Mouse (Mus musculus) R1 (cell line): ENCODE measurements around the gene Cacna1h.

Experiments used
- DNase-seq: peaks from one replicate; pipeline ENCODE4 v3.0.0-alpha.2; 2018; ENCODE audit warnings: low read depth, low spot score

Cacna1h gene

DNA sequence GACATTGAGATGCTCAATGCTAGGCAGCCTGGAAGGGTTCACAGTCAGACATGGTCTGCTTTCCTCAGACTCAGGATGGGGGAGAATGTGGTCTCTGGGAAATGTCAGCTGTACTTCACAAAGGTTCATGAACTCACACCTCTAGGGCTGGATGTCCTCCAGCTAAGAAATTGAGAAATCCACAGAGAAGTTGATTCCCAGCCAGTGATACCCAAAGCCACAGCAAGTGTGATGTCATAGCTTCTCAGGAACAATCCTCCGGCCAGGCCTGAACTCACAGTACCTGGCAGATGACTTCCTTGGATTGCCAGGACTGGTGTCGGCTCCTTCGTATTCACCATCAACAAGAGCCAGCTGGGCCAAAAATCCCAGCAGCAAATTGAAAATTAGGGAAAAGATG lies 12.3 kb upstream of the Cacna1h start:
- DNase-seq = no peak

DNA sequence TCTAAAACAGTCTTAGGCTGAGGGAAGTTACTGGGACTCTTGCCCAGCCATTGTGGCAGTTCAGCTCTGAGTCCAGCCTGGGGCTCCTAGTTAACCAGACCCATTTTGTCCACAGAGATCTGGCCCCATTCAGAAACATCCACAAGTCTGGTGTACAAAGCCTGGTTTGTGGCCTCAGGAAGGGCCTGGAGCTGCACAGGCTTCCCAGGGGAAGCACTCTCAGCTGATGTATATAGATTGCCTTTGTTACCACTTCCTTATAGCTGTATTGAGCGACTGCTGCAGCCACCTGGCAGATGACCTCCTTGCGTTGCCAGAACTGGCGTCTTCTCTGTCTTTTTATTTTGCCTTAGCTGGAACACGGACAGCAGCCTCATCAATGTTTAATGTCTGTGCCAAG lies 11.5 kb upstream of the Cacna1h start:
- no peak for DNase-seq

DNA sequence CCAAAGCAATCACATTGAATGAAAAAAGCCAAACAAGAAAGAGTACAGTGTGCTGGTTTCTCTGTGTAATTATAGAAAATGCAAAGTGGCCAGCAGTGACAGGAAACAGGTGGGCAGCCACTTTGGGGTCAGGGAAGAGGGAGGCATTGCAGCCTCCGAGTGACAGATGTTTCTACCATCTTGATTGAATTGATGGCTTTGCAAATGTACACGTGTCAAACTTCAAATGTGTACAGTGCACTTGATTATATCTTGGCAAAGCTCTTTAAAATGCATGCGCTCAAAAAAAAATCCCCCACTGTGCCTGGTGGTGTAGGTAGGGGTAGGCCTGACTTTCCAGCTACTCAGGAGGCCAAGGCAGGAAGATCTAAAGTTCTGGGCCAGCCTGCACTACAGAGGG lies 9.3 kb upstream of the Cacna1h start:
- DNase-seq = no peak

DNA sequence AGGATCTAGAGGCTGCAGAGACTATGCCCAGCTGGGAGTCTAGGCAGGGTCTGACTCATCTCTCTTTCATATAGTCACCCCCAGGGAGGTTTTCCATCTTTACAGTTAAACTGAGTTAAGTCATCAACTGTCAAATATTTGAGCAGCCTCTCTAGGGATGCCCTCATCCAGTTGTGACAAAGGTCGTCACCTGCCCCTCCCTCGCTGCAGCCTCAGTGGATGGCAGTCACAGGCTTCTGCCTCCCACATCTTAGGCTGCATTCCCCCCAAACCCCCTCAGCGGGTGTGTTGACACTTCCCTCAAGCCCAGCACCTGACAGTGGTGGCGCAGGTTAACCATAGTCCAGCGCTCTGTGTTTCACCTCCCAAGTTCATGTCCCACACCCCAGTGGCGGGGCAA lies 7.8 kb upstream of the Cacna1h start:
- DNase-seq = no peak

DNA sequence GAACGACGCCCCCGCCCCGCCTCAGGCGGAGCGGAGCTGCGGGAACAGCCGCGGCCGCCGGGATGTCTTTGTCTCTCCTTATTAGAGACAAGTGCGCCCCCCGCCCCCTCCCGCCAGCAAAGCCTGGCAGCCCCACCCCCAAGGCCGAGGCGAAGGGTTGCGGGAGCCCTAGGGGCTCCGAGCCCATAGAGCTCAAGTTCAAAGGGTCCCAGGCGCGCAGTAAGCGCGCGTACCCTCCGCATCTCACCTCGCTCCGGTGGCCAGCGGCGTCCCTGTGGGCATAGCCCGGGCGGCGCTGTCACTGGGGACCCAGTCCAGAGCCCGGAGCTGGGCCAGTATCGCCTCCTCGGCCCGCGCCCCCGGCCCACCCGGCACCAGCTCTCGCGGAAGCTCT lies 363 bp downstream of the Cacna1h start:
- DNase-seq = peak; percentile 47

DNA sequence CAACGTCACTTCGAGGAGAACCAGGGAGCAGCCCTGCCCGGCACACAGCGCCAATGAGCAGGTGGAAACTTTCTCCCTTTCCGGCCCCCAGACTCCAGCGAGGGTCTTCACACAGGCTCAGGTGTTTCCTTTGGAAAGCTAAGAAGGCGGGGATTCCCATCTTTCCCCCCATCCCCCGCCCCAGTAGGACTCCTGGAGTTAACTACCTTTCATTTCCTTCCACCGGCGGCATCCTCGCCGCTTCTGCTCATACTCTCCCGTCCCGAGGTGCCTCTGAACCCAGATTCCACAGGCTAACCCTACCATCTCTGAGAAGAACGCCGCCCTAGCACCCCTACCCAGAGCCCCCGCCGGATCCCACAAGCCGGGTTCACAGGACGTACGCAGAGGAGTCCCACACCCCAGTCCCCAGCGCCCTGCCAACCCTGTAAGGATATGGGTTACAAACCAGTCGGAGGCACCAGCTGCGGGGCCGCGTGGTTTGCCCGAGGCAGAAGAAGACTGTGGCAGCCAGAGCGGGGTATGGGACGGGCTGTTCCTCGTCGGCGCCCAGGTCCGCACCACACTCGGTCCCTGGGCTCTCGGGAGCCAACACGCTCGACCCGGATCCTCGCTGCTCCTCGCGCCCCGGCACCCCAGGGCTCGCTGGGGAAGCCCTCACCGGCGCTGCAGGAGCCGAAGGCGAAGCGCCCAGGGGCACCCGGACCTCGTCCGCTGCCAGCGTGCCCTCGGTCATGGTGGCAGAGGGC lies 976 bp downstream of the Cacna1h start:
- peak; percentile 39 for DNase-seq

DNA sequence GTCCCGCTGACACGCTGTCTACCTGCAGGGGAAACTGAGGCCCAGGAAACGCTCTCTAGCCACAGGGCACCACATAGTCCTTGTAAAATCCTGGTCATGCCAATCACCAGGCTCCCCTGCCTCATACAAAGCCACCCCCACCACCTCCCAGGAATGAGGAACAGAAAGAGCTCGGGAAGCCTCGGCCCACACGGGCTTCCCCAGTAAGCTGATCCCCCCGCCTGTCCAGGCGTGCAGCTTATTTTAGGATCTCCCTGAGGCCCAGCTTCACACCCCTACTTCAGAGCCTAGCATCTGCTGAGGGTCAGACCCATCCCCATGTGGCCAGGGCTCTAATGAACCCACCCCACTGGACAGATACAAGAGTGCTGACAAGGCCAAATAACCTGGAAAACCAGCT lies 3.0 kb downstream of the Cacna1h start:
- no peak for DNase-seq

DNA sequence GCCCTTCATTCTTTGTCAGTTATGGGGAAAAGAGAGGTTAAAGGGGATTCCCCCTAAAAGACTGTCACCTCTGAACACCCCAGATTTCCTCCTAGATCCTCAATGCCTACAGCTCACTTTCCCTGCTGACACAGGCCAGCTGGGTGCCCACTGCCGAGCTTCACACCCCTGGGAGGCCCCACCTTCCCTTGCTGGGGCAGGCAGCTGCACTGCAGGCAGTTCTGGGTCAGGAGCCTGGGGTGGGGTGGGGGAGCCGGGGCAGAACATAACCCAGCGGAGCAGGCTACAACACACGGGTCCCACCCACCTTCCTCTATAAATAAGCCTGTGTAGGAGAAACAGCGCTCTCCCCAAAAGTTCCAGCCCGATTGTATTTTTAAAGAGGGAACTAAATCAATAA lies 3.7 kb downstream of the Cacna1h start:
- no peak for DNase-seq

DNA sequence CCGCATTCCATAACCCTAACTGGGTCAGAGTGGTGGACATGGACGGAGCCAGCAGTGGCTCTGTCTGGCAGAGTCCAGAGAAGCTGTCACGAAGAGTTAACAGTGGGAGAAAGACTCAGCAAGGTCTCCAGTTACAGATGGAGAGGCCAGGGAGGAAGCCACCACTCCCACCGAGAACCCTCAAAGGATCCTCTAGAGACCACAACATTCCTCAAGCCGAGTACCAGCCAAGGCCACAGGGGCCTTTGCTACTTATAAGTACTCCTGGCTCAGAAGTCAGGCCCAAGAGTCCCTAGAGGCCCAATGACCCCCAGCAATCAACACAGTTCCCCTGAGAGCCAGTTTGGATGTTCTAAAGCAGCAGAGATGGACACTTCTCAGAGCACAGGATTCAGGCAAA lies 4.3 kb downstream of the Cacna1h start:
- no peak for DNase-seq

DNA sequence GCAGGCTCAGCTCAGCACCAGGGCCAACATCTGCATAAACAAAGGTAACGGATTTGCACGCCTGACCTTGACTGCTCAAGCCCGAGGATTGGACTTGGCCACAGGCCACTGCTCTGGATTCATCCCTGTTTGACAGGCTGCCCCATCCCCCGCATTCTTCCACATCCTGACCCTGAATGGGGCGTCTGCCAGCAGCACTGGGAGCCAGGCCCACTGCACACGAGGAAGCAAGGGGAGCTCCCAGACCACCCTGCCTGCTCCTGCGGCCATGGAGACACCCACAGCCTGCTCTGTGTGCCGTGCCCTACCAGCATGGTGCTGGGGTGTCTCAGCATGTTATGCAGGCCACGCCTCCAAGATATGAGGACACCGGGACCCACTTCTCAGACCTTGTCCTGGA lies 6.1 kb downstream of the Cacna1h start:
- DNase-seq = no peak

DNA sequence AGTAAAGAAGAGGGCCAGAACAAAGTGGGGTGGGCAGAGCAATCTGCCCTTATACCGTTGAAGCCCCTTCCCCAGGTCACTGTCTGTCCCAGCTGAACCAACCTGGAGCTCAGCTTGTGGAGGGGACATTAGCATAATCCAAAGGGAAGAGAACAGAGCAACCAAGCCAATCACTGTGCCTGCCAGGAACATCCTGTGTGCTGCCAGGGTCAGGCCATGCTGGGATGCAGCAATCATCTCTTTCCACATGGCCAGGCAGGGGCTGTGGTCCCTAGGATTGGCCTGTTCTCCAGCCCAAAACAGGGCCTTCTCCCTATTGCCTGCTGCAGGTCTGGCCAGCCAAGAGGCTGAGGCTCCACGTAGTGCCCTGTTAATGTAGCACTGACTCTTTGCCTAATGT lies 7.6 kb downstream of the Cacna1h start:
- no peak for DNase-seq

DNA sequence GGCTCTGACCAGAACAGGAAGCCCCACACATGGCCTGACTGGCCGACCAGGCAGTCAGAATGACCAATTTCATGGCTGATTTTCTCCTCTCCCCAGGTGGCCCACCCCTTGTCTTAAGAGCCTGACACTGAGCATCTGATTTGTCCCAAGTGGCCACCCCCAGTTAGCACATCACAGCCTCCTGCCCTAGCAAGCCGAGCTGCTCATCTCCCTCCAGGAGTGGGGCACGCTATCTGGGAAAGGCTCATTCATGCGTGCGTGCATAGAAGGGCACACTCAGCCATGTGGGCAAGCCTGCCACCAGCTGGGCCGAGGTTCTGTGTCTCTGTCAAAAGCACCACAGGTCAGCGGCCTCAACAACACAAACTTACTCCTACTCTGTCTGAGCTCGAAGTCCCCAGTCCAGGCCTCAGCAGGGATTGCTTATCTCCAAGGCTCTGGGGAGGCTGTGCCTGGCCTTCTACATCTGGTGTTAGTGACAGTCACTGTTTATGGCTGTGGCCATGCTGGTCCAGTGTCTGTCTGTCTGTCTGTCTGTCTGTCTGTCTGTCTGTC lies 9.0 kb downstream of the Cacna1h start:
- no peak for DNase-seq

DNA sequence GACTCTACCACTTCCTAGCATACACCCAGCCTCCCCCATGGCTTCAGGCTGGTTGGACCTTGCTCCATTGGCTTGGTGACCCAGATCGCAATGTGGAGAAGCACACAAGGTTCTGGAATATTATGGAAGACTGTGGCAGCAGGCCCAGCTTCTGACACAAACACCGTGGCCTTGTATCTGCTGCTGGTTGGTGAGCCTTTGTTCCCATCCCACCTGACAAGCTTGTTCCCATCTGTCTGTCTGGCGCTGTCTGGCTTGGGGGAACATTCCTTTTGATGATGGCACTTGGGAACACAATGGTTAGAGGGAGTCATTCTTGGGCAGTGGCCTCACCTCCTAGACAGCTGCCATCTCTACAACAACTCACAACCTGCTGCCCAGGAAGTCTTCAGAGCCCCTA lies 12.6 kb downstream of the Cacna1h start:
- no peak for DNase-seq

DNA sequence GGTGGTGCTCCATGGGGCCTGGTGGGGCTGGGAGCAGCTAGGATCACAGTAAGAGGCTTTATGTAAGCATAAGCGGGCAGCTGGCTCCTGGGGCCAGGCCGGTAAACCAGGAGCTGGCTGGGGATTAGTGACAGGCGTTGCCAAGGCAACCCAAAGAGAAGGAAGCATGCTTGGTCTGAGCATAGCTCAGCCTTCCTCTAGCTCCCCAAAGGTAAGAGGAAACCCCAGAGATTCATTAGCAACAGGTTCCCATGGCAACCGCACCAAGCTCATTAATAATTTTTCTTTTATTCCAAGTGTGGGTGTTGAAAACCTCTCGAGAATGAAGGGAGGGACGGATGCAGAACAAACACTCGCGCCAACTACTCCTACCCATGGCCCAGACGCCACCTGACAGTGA lies 14.7 kb downstream of the Cacna1h start:
- DNase-seq = peak; percentile 34

DNA sequence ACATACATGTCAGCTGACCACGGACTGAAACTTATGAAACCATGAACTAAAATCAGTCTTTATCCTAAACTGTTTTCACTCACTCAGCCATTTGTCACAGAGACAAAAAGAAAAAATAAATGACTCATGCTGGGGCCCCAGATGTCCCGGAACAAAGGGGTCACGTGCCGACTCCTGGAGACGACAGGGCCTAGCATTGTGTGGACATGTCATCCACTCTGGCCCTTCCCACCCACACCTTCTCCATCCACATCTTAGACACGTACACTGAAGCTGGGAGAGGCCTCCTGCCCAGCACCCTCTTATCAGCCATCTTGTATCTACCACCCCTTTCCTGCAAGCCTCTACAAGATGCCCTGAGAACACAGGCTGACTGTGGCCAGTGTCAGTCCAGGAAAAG lies 15.6 kb downstream of the Cacna1h start:
- DNase-seq = no peak

DNA sequence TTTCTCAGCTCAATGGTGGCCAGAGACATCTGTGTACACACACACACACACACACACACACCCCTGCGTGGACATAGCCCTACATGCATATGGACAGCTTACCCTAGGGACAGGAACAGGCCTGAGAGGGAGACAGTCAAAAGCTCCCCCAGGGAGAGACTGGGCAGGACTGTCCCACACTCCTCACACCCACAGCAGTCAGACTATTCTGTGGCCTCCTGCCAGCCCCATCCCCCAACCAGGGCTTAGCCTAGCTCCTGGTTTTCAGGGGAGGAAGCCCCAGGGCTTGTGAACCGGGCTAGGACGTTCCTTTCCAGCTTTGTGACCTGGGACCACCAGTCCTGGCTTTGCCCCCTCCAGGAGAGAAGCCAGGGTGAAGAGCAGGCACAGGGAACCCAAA lies 17.4 kb downstream of the Cacna1h start:
- DNase-seq = no peak

DNA sequence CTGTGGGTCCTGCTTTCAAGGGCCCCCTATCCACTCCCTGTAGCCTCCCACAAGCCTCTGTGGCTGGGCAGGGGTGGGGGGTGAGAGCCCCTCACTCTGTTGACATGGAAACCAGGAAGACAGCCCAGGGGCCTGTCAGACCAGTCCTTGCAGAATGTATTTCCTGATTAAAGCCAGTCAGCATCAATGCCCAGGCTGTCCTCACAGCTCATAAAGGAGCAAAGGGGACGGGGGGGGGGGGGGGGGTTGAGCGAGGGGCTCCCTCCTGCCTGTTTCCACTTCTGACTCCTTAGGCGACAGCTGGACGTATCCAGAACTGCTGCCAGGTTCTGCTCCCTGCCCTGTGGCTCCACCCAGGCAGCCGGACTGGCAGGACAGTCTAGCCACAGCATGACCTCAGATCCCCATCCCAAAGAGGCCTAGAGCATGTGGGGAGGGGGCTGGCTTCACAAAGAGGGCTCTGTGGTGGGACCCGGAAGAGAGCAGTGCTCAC lies 18.1 kb downstream of the Cacna1h start:
- DNase-seq = no peak

DNA sequence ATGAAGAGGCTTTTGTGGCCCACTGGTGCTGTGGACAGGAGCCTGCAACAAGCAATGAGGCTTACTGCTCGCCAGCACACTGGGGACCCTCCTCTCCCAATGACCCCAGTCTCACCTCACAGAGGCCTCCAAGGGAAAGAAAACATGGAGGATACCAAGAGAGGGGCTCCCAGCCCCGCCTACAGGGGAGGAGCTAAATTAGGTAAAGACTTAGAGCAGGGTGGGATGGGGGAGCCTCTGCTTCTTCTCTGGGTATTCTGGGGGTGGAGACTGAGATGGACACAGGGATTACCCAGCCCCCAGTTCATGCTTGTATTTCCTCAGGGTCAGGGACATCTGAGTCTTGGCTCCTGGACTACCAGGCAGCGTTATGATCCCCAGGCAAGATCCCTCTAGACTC lies 18.7 kb downstream of the Cacna1h start:
- peak; percentile 20 for DNase-seq

DNA sequence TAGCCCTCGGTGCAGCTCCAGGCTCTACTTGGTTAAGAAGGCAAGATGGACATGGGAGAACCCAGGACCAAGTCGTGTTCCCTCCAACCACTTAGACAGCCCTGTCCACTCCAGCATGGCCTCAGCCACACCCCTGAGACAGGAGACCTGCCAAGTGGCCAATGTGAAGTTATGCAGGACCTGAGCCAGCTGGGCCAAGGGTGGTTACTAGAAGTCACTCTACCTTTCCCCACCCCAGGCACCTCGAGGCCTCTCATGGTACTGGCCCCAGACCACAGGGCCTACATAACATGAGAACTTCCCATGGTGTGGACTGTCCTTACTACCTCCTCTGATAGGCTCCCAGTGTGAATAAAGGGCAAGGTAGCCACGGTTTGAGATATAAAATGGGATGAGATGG lies 19.4 kb downstream of the Cacna1h start:
- DNase-seq = no peak

DNA sequence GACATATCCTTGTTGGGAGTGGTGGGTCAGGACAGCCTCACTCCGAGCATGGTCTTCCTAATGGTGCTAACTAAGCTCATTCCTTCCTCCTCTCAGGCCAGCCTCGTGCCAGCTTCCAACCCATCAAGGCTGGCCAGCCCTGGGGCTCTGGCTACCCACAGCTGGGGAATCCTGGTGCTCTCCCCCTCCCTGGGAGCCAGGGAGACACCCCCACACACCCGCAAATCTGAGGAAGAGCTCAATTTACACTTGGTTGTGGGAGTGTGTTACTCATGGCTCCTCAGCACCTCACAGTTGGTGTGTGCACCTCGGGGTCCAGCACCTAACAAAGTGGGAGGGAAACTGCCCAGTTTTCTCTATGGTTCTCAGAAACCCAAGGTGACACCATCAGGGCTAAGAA lies 22.3 kb downstream of the Cacna1h start:
- no peak for DNase-seq

DNA sequence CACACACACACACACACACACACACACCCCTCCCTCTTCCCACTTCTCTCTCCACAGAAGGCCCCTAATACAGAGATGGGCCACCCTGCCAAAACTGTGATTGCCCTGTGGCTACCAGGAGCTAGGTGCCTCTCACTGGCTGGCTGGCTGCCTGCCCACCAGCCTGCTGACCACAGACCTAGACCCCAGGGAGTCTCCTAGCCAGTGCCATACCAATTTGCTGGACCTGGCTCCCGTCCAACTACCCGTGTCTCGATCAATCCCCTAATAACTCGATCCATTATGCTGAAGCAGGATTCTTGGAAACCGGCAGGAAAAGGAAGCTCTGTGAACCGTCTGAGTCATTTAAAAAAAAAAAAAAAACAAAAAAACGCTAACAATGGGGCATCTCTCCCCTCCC lies 22.8 kb downstream of the Cacna1h start:
- no peak for DNase-seq

DNA sequence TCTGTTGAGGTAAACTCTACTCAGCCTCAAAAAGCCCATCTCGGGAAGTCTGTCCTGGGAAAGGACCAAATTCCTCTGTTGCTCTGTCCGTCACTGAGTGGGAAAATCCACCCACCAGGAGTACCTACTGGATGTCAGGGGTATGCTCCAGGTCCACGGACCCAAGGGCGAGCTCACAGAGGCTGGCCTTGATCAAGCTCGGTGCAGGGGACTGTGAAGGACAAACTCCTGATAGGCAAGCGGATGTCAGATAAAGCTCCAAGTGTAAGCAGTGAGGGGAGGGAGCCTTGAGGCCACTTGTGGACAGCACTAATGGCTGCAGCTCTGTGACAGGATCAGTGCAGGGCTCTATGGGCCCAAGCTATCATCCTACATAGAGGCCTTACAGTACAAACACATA lies 23.4 kb downstream of the Cacna1h start:
- DNase-seq = no peak

DNA sequence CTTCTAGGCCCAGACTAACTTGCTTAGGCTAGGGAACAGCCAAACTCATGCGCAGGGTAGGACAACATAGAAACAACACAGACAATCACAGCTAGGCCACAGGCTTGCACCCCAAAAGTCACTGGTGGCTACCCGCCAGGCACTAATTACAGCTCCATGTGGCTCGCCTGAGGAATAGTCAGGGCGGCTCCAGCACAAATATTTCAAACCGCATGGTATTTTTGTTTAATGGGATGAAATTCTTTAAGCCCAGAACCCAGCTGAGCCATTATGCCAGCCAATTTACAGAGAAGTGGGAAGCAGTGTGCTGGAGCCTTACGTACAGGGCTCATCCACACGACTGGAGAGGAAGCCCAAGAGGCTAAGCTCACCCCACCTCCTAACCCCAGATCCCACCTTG lies 24.0 kb downstream of the Cacna1h start:
- DNase-seq = no peak
